Mouse (Mus musculus) heart, adult 8-10 months (tissue): Measurements from ENCODE around the gene Gm12830. TPM values are rescaled to one million over a fixed set of nuclear protein-coding genes. Genes with fewer than 3 reads are reported as not detected.

Source experiments
- DNase-seq: peaks from one replicate; pipeline ENCODE4 v3.0.0; 2022; ENCODE audit warnings: low spot score
- total RNA-seq, 4 experiments: library from RNA; stranded (reverse); gene quantifications; 2 replicates each; pipeline ENCODE4 v1.2.4; 2022

The Gm12830 gene
- total RNA-seq, 4 experiments from 2014 or later: not detected

- no peak for DNase-seq
Measured at GRCm38 (mm10) chr4:114843097-114843721, 21.7 kb downstream of the Gm12830 start.

- DNase-seq: no peak
Measured at GRCm38 (mm10) chr4:114844600-114844999, 23.1 kb downstream of the Gm12830 start.

- DNase-seq: no peak
Measured at GRCm38 (mm10) chr4:114845622-114846021, 24.1 kb downstream of the Gm12830 start.

- no peak for DNase-seq
Measured at GRCm38 (mm10) chr4:114846723-114847122, 25.2 kb downstream of the Gm12830 start.

- no peak for DNase-seq
Measured at GRCm38 (mm10) chr4:114853968-114854367, 32.4 kb downstream of the Gm12830 start.

GRCm38 (mm10) chr4:114858426-114858825, 36.9 kb downstream of the Gm12830 start:
- no peak for DNase-seq

- no peak for DNase-seq
Measured at GRCm38 (mm10) chr4:114863166-114863565, 41.6 kb downstream of the Gm12830 start.

- DNase-seq: no peak
Measured at GRCm38 (mm10) chr4:114869765-114870490, 48.4 kb downstream of the Gm12830 start.

GRCm38 (mm10) chr4:114876441-114876972, 55.0 kb downstream of the Gm12830 start:
- no peak for DNase-seq

- DNase-seq: no peak
Measured at GRCm38 (mm10) chr4:114882232-114882631, 60.7 kb downstream of the Gm12830 start.

- no peak for DNase-seq
Measured at GRCm38 (mm10) chr4:114897853-114898252, 76.3 kb downstream of the Gm12830 start.

GRCm38 (mm10) chr4:114899885-114900284, 78.4 kb downstream of the Gm12830 start:
- DNase-seq: no peak

GRCm38 (mm10) chr4:114900866-114901642, 79.5 kb downstream of the Gm12830 start:
- no peak for DNase-seq

GRCm38 (mm10) chr4:114901643-114902351, 80.3 kb downstream of the Gm12830 start:
- no peak for DNase-seq

- no peak for DNase-seq
Measured at GRCm38 (mm10) chr4:114902641-114903421, 81.3 kb downstream of the Gm12830 start.

- DNase-seq: no peak
Measured at GRCm38 (mm10) chr4:114903422-114903782, 81.9 kb downstream of the Gm12830 start.

GRCm38 (mm10) chr4:114905501-114905900, 84.0 kb downstream of the Gm12830 start:
- DNase-seq: no peak
